Mouse (Mus musculus): ENCODE results near the gene Zfp882. TPM values are rescaled to one million over a fixed set of nuclear protein-coding genes. Genes with fewer than 3 reads are reported as not detected.
"Not testable (repeated sequence)": the region's sequence is repeated elsewhere in the genome, so short reads cannot be mapped to it uniquely, and the experiment has no call there.

Zfp882 gene
- polyA plus RNA-seq, 1 experiment from 2014 or later: 12.4 TPM

DNA sequence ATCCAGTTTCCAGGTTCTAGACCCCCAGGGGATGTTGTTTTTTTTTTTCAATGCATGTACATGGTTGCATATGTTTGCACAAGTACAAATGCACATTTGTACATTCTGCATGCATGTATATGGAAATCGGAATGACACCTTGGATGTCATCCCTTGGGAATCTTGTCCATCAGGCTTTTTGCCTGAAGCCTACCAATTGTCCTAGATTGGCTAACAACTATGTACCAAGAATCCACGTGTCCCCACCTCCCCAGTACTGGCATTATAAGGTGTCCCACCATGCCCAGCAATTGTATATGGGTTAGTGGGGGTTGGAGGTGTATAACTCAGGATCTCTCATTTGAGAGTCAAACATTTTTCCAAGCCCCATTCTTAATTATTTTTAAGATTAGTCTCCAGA is 3.9 kb downstream of the Zfp882 start:
- Histone ChIP-seq H3K27me3 (ENCODE audit: control insufficient read depth, insufficient read depth, low read length) (no peaks in the 10 kb centered on the region), H3K27ac (ENCODE audit: low read depth, low read length) (no peak overlapping the region), H3K9me3 (ENCODE audit: control insufficient read depth, low read length) (no peaks in the 10 kb centered on the region), H3K36me3 (ENCODE audit: control insufficient read depth, insufficient read depth, low read length) (peaks cover 9% of the 10 kb centered on the region), H3K9ac (ENCODE audit: low read depth, low read length) (no peak overlapping the region), H3K4me1 (replicated peaks; ENCODE audit: control insufficient read depth, insufficient read depth, low read length) (no peaks in the 10 kb centered on the region), H3K4me2 (replicated peaks; ENCODE audit: low read depth, low read length) (no peak overlapping the region), H3K4me3 (ENCODE audit: low read depth, low read length) (no peak overlapping the region)
- DNase-seq (ENCODE audit: low spot score) (no peak), ATAC-seq (ENCODE audit: low FRiP score) (no peak)
- 90% methylated on average over 2 of the region's 2 CpGs for WGBS

DNA sequence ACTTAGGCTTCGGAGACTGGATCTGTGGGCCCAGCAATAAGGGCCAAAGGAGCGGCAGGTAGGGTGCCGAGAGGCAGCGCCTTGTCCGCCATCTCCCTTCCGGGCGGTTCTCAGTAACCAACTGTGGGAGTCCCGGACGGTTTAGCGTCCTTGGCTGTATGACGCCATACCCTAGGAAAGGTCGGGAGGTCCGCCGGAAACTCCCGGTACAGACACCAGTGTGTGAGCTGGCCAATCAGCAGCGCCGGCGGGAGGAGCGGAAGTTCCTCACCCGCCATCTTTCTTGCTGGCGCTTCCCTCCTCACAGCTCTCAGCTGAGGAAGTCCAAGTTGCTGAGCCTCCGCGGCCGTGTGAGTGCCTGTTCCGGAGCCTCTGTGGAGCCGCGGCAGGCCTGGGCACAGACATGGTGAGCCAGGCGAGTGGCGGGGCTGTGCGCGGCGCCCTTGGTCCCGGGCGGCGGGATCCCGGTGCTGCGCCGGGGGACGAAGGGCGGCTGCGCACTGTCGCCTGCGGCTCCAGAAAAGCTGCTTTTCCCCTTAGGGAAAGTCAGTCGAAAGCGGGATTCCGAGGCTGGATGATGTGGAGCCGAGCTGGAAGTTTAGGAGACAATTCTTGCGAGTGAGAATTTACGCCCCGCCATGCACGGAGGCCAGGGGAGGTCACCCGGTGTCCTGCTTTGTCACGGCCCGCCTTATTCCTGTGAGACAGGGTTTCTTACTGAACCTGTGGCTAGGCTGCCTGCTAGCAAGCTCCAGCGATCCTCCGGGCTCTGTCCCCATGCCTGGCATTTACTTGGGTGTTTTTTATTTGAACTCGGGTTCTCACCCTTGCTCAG is 14.4 kb downstream of the Zfp882 start:
- H3K9ac ChIP-seq (ENCODE audit: low read depth, low read length): peak overlapping the region; percentile 84
- no peaks in the 10 kb centered on the region; the same call in 1 of the 2 replicates for H3K4me1 ChIP-seq (replicated peaks; ENCODE audit: control insufficient read depth, insufficient read depth, low read length)
- peak; percentile 100 for ATAC-seq (ENCODE audit: low FRiP score)
- peak overlapping the region; percentile 68 for H3K4me3 ChIP-seq (ENCODE audit: low read depth, low read length)
- H3K27me3 ChIP-seq (ENCODE audit: control insufficient read depth, insufficient read depth, low read length): no peaks in the 10 kb centered on the region
- H3K9me3 ChIP-seq (ENCODE audit: control insufficient read depth, low read length): no peaks in the 10 kb centered on the region
- DNase-seq (ENCODE audit: low spot score): peak; percentile 92
- WGBS: under 1% methylated on average over 53 of the region's 57 CpGs
- H3K4me2 ChIP-seq (replicated peaks; ENCODE audit: low read depth, low read length): peak overlapping the region; percentile 69
- H3K27ac ChIP-seq (ENCODE audit: low read depth, low read length): peak overlapping the region; percentile 96
- no peaks in the 10 kb centered on the region for H3K36me3 ChIP-seq (ENCODE audit: control insufficient read depth, insufficient read depth, low read length)

GRCm38 (mm10) chr8:71925791-71926190 is 17.4 kb downstream of the Zfp882 start:
- Histone ChIP-seq H3K27me3 (ENCODE audit: control insufficient read depth, insufficient read depth, low read length) (no peaks in the 10 kb centered on the region), H3K36me3 (ENCODE audit: control insufficient read depth, insufficient read depth, low read length) (peaks cover 5% of the 10 kb centered on the region; the same call in 1 of the 2 replicates), H3K4me2 (replicated peaks; ENCODE audit: low read depth, low read length) (no peak overlapping the region), H3K9me3 (ENCODE audit: control insufficient read depth, low read length) (no peaks in the 10 kb centered on the region), H3K9ac (ENCODE audit: low read depth, low read length) (no peak overlapping the region), H3K4me3 (ENCODE audit: low read depth, low read length) (no peak overlapping the region), H3K4me1 (replicated peaks; ENCODE audit: control insufficient read depth, insufficient read depth, low read length) (no peaks in the 10 kb centered on the region; the same call in 1 of the 2 replicates), H3K27ac (ENCODE audit: low read depth, low read length) (no peak overlapping the region)
- WGBS: 98% methylated on average over 5 of the region's 5 CpGs
- ATAC-seq (ENCODE audit: low FRiP score) (no peak), DNase-seq (ENCODE audit: low spot score) (no peak)

DNA sequence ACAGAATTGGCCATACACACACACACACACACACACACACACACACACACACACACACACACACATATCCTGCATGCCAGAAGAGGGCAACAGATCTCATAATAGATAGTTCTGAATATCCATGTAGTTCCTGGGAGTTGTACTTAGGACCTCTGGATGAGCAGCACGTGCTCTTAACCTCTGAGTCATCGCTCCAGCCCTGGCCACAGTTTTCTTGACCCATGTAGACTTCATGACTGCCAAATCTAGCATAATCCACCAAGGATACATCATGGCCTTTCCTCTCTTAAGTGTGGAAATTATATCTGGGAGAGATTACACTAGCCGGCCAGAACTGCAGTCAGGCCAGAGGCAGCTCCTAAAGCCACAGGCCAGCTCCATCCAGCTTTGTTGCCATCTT is 18.1 kb downstream of the Zfp882 start:
- H3K4me2 ChIP-seq (replicated peaks; ENCODE audit: low read depth, low read length): no peak overlapping the region
- 95% methylated on average over 3 of the region's 3 CpGs for WGBS
- peaks cover 7% of the 10 kb centered on the region; the same call in 1 of the 2 replicates for H3K36me3 ChIP-seq (ENCODE audit: control insufficient read depth, insufficient read depth, low read length)
- DNase-seq (ENCODE audit: low spot score) (no peak), ATAC-seq (ENCODE audit: low FRiP score) (no peak)
- H3K27ac ChIP-seq (ENCODE audit: low read depth, low read length): no peak overlapping the region
- H3K9ac ChIP-seq (ENCODE audit: low read depth, low read length): no peak overlapping the region
- H3K4me1 ChIP-seq (replicated peaks; ENCODE audit: control insufficient read depth, insufficient read depth, low read length): no peaks in the 10 kb centered on the region; the same call in 1 of the 2 replicates
- no peaks in the 10 kb centered on the region for H3K27me3 ChIP-seq (ENCODE audit: control insufficient read depth, insufficient read depth, low read length)
- H3K9me3 ChIP-seq (ENCODE audit: control insufficient read depth, low read length): no peaks in the 10 kb centered on the region
- no peak overlapping the region for H3K4me3 ChIP-seq (ENCODE audit: low read depth, low read length)

- DNase-seq (ENCODE audit: low spot score) (no peak), ATAC-seq (ENCODE audit: low FRiP score) (no peak)
- peaks cover 7% of the 10 kb centered on the region; the same call in 1 of the 2 replicates for H3K36me3 ChIP-seq (ENCODE audit: control insufficient read depth, insufficient read depth, low read length)
- no peaks in the 10 kb centered on the region for H3K27me3 ChIP-seq (ENCODE audit: control insufficient read depth, insufficient read depth, low read length)
- H3K9me3 ChIP-seq (ENCODE audit: control insufficient read depth, low read length): no peaks in the 10 kb centered on the region
- H3K4me3 ChIP-seq (ENCODE audit: low read depth, low read length): no peak overlapping the region
- no peak overlapping the region for H3K4me2 ChIP-seq (replicated peaks; ENCODE audit: low read depth, low read length)
- H3K27ac ChIP-seq (ENCODE audit: low read depth, low read length): no peak overlapping the region
- H3K4me1 ChIP-seq (replicated peaks; ENCODE audit: control insufficient read depth, insufficient read depth, low read length): no peaks in the 10 kb centered on the region; the same call in 1 of the 2 replicates
- H3K9ac ChIP-seq (ENCODE audit: low read depth, low read length): no peak overlapping the region
Observed at GRCm38 (mm10) chr8:71927779-71928178, 19.4 kb downstream of the Zfp882 start.

DNA sequence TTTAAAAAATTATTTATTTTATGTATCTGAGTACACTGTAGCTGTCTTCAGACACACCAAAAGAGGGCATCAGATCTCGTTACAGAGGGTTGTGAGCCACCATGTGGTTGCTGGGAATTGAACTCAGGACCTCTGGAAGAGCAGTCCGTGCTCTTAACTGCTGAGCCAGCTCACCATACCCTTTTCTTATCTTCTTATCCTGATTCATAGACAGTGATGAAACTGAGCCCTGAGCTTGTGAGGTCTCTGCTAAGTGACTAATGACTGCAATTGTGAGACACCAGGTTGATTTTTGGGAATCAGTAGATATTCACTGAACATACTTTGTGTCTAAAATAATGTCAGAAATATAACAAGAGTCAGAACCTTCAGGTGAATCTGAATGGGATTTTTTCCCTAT is 29.6 kb downstream of the Zfp882 start:
- not testable (repeated sequence) for H3K36me3 ChIP-seq (ENCODE audit: control insufficient read depth, insufficient read depth, low read length); ATAC-seq (ENCODE audit: low FRiP score); H3K27me3 ChIP-seq (ENCODE audit: control insufficient read depth, insufficient read depth, low read length); H3K4me3 ChIP-seq (ENCODE audit: low read depth, low read length); H3K4me2 ChIP-seq (replicated peaks; ENCODE audit: low read depth, low read length); H3K4me1 ChIP-seq (replicated peaks; ENCODE audit: control insufficient read depth, insufficient read depth, low read length); H3K9me3 ChIP-seq (ENCODE audit: control insufficient read depth, low read length); H3K9ac ChIP-seq (ENCODE audit: low read depth, low read length); DNase-seq (ENCODE audit: low spot score); H3K27ac ChIP-seq (ENCODE audit: low read depth, low read length)
- WGBS: 88% methylated on average over 2 of the region's 2 CpGs

GRCm38 (mm10) chr8:71940293-71941208 is 32.1 kb downstream of the Zfp882 start:
- H3K9ac ChIP-seq (ENCODE audit: low read depth, low read length): no peak overlapping the region
- WGBS: 74% methylated on average over 2 of the region's 2 CpGs
- no peaks in the 10 kb centered on the region for H3K9me3 ChIP-seq (ENCODE audit: control insufficient read depth, low read length)
- H3K27ac ChIP-seq (ENCODE audit: low read depth, low read length): no peak overlapping the region
- no peak for DNase-seq (ENCODE audit: low spot score)
- no peak for ATAC-seq (ENCODE audit: low FRiP score)
- no peaks in the 10 kb centered on the region for H3K4me1 ChIP-seq (replicated peaks; ENCODE audit: control insufficient read depth, insufficient read depth, low read length)
- no peak overlapping the region for H3K4me3 ChIP-seq (ENCODE audit: low read depth, low read length)
- no peaks in the 10 kb centered on the region for H3K27me3 ChIP-seq (ENCODE audit: control insufficient read depth, insufficient read depth, low read length)
- no peaks in the 10 kb centered on the region for H3K36me3 ChIP-seq (ENCODE audit: control insufficient read depth, insufficient read depth, low read length)
- H3K4me2 ChIP-seq (replicated peaks; ENCODE audit: low read depth, low read length): no peak overlapping the region

- H3K4me1 ChIP-seq (replicated peaks; ENCODE audit: control insufficient read depth, insufficient read depth, low read length): no peaks in the 10 kb centered on the region
- DNase-seq (ENCODE audit: low spot score) (no peak), ATAC-seq (ENCODE audit: low FRiP score) (no peak)
- H3K36me3 ChIP-seq (ENCODE audit: control insufficient read depth, insufficient read depth, low read length): no peaks in the 10 kb centered on the region
- H3K9me3 ChIP-seq (ENCODE audit: control insufficient read depth, low read length): no peaks in the 10 kb centered on the region
- WGBS: 94% methylated on average over 1 of the region's 1 CpGs
- H3K4me2 ChIP-seq (replicated peaks; ENCODE audit: low read depth, low read length): no peak overlapping the region
- H3K4me3 ChIP-seq (ENCODE audit: low read depth, low read length): no peak overlapping the region
- H3K27me3 ChIP-seq (ENCODE audit: control insufficient read depth, insufficient read depth, low read length): no peaks in the 10 kb centered on the region
- H3K9ac ChIP-seq (ENCODE audit: low read depth, low read length): no peak overlapping the region
- no peak overlapping the region for H3K27ac ChIP-seq (ENCODE audit: low read depth, low read length)
Observed at GRCm38 (mm10) chr8:71941776-71942175, 33.4 kb downstream of the Zfp882 start.
